Mouse (Mus musculus) spleen, adult 2 months (tissue): ENCODE measurements around the gene Iqub. TPM values are rescaled to one million over a fixed set of nuclear protein-coding genes. Genes with fewer than 3 reads are reported as not detected.

Experiments
- DNase-seq, 2 experiments: peaks; one replicate each; pipeline versions ENCODE4 v3.0.0 to v3.0.0-alpha.2; 2012 to 2021; ENCODE audit warnings: low spot score in 2 of 2, low read depth in 1 of 2
- H3K27ac ChIP-seq: fragments of 200-500 bp; 2 replicates; pipeline ENCODE4 v1.5.1; 2012; ENCODE audit warnings: low read length, inconsistent platforms; ENCODE audit not compliant: insufficient read depth
- H3K27me3 ChIP-seq: fragments of 200-500 bp; 2 replicates; pipeline ENCODE4 v1.6.1; 2012; ENCODE audit warnings: mild to moderate bottlenecking, moderate library complexity, low read length, inconsistent platforms; ENCODE audit not compliant: control insufficient read depth, insufficient read depth
- H3K36me3 ChIP-seq: fragments of 200-500 bp; 2 replicates; pipeline ENCODE4 v1.6.1; 2012; ENCODE audit warnings: mild to moderate bottlenecking, low read length, inconsistent platforms; ENCODE audit not compliant: control insufficient read depth, insufficient read depth
- H3K4me1 ChIP-seq: fragments of 200-500 bp; 2 replicates; pipeline ENCODE4 v1.6.1; 2011; ENCODE audit warnings: inconsistent platforms; ENCODE audit not compliant: control insufficient read depth, insufficient read depth, insufficient read length
- H3K4me3 ChIP-seq: fragments of 200-500 bp; 2 replicates; pipeline ENCODE4 v1.5.1; 2011; ENCODE audit warnings: mild to moderate bottlenecking, inconsistent platforms; ENCODE audit not compliant: insufficient read depth, insufficient read length; ENCODE audit errors: extremely low read depth
- CTCF ChIP-seq: fragments of 200-500 bp; IDR thresholded peaks from 2 replicates; pipeline ENCODE4 v1.5.1; 2011; ENCODE audit warnings: mild to moderate bottlenecking, inconsistent platforms; ENCODE audit not compliant: insufficient read depth, insufficient read length, insufficient replicate concordance; ENCODE audit errors: extremely low read depth
- POLR2A ChIP-seq: fragments of 200-500 bp; IDR thresholded peaks from 2 replicates; pipeline ENCODE4 v1.6.1; 2011; ENCODE audit warnings: low read depth, low read length, inconsistent platforms
- WGBS: fragments of 180-500 bp; shearing (Covaris S2); methylation state at CpG from one replicate; pipeline ENCODE4 v1.1.7; 2018; 5-methylcytosine and 5-hydroxymethylcytosine counted together
- polyA plus RNA-seq: library from polyadenylated mRNA; depleted of rRNA; stranded (reverse); fragments of >200 nt; gene quantifications from 2 replicates; pipeline ENCODE4 v1.2.3, GENCODE M21; 2012; rRNA removed

Gene Iqub
- polyA plus RNA-seq, result not detected in 2 replicates

DNA sequence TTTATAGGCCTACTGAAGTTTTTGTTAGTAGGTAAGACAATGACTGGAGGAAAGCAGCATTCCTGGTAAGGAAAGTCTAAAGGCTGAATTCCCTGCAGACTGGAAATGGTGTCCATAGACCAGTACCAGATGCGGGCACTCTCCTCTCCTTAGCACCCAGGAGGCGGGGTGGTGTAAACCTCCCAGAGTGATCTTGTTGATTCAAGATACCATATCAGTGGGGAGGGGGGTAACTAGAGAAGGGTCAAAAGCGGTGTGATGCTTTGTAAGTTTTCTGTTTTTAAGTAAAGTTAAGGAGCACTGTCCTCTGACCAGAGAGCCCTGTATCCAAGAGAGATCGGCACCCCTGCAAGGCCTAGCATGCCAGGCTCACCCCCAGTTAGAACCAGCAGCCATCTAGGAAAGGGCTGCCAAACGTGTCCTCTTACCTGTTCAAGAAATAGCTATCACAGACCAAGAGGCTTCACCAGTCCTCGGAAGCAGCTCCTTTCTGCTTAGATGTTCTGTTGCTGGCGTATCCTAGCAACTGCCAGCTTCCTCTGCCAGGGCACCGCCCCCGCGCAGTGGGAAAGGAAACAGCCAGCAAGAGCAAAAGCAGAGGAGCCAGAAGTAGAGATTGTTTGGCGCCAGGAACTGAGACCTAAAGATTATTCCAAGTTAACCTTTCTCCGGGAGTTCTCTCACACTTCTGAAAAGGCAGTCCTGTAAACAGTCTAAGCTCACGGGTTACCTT lies at the start of gene Iqub:
Iqub (minus strand) TSS at position 516 of the 733 bp plus-strand sequence.
- DNase-seq, result peak in 1 of 2 experiments; percentile 15
- WGBS, result 26% methylated on average over 13 of the region's 13 CpGs

DNA sequence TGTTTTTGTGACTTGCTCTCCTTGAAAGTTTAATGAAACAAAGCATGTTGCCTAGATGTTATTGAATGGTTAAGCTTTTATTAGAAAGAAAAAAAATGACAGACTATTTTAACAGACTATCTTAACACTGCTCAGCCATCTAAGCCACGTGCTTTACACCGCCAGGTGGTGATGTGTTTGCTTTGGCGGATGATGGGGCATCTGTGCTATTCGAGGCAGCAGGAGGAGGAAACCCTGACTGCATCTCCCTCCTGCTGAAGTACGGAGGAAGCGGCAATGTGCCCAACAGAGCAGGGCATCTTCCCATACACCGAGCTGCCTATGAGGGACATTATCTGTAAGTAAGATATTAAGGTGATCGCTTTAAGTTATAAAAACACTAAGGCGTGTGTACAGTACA lies 49.2 kb upstream of the Iqub start:
- WGBS, result 79% methylated on average over 9 of the region's 9 CpGs
- Histone ChIP-seq H3K36me3 (no peaks in the 10 kb centered on the region), H3K4me3 (no peak overlapping the region), H3K27me3 (no peaks in the 10 kb centered on the region), H3K4me1 (no peaks in the 10 kb centered on the region), H3K27ac (no peak overlapping the region)
- DNase-seq, result no peak
- no peak for TF ChIP-seq CTCF
- no peak for TF ChIP-seq POLR2A

More for the DNA sequence above, at the start of gene Iqub:
- Histone ChIP-seq H3K4me1 (peaks cover 4% of the 10 kb centered on the region; the same call in 1 of the 2 replicates), H3K4me3 (no peak within 1 kb of the TSS), H3K27ac (no peak within 1 kb of the TSS), H3K27me3 (no peaks in the 10 kb centered on the region), H3K36me3 (peaks cover 5% of the 10 kb centered on the region)
- TF ChIP-seq POLR2A, result no peak

DNA sequence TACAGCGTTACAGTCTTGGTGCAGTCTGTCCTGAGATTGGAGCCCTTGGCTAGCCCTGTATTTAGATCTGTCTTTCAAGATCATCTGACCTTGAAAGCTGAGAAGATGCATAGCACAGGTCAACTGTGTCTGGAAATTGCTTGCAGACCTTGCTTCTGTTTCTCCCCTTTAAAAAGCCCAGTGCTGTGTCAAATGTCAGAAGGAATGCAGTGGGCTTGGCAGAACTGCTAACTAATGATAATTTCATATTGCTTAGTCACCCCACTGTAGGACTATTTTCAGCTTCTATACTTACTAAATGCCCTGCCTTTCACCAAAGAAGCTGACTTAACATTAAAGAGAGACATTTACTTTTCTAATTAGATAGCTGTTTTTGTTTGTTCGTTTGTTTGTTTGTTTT lies 40.6 kb upstream of the Iqub start:
- Histone ChIP-seq H3K4me1 (no peaks in the 10 kb centered on the region), H3K4me3 (no peak overlapping the region), H3K36me3 (no peaks in the 10 kb centered on the region), H3K27me3 (no peaks in the 10 kb centered on the region), H3K27ac (no peak overlapping the region)
- WGBS, result 87% methylated on average over 2 of the region's 2 CpGs
- DNase-seq, result no peak
- TF ChIP-seq POLR2A (no peak), CTCF (no peak)

DNA sequence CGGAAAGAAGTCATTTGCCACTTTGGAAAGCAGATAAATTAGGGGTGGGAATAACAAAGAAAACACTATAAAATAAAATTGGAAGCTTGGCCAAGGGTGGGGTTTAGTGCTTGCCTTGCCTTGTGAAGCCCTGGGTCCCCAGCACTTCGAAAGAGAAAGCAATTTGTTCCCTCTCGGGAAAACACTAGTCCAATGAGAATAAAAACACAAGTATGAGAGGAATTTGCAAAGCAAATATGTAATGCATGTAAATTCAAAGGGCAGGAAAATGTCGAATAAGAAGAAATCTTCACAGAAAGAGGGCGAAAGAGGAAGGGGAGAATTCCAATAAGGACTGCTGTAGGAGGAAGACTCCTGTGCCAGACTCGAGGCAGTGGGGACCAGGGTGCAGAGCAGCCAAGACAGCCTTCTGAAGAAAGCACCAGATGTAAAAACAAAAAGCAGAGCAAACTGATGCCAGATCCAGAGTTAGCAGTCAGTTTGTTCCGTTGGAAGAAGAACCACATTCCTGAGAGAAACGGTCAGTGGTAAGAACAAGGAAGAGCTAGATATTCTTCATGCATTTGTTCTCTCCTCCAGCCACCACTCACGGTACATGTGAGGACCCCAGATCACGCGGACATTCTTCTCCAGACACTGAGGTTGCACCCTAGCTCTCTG lies 39.7 kb upstream of the Iqub start:
- 74% methylated on average over 11 of the region's 11 CpGs for WGBS
- H3K4me3 ChIP-seq, result no peak overlapping the region
- TF ChIP-seq POLR2A (no peak), CTCF (no peak)
- no peak overlapping the region; the same call in none of the 2 replicates for H3K27ac ChIP-seq
- DNase-seq, result no peak
- H3K36me3 ChIP-seq, result no peaks in the 10 kb centered on the region
- H3K27me3 ChIP-seq, result no peaks in the 10 kb centered on the region
- H3K4me1 ChIP-seq, result no peaks in the 10 kb centered on the region

DNA sequence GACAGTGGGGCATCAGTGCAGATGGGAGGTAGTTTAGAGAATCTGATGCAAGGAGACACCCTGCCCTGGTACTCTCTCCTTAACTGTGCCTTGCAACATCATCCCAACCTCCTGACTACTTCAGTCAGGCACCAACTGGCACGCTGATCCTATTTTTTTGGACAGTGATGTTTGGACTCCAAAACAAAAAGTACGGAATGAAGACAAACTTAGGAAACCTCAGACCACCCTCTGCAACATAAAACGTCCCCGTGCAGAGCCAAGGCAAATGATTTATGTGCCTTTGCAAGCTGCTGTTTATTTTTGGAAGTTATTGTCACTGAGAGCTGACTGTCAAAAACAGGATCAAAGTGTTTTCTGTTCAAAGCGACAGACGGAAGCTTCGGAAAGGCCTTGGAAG lies 37.2 kb upstream of the Iqub start:
- Histone ChIP-seq H3K4me1 (no peaks in the 10 kb centered on the region), H3K36me3 (no peaks in the 10 kb centered on the region), H3K4me3 (no peak overlapping the region), H3K27ac (no peak overlapping the region), H3K27me3 (no peaks in the 10 kb centered on the region)
- no peak for TF ChIP-seq POLR2A
- no peak for TF ChIP-seq CTCF
- DNase-seq, result no peak
- WGBS, result 59% methylated on average over 7 of the region's 7 CpGs

- 34% methylated on average over 2 of the region's 2 CpGs for WGBS
- H3K4me1 ChIP-seq, result no peaks in the 10 kb centered on the region
Observed at GRCm38 (mm10) chr6:24549801-24550200, 34.9 kb upstream of the Iqub start.

DNA sequence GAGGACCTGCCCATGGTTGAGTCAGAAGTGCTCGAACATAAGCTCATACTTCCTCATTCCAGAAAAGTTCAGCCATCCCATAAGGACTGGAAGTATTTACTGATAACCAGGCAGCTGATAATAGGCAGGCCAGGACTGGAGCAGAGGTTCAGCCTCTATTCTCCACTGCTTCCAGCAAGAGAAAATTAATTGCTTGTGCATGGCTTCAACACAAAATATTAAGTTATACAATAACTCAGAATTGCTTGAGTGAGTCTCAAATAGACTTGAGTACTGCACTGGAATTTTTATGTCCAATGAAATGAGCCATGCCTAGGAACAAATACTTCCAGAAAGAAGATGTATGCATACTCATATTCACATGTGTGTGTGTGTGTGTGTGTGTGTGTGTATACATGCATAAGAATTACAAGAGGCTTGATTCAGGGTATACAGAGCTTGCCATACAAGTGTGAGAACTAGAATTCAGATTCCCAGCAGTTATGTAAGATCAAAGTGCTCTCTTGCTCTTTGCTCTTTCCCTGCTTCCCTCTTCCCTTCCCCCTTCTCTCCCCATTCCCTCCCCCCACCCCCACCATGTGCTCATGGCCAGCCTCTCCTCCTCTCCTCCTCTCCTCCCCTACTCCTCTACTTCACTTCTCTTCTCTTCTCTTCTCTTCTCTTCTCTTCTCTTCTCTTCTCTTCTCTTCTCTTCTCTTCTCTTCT lies 32.0 kb upstream of the Iqub start:
- Histone ChIP-seq H3K36me3 (no peaks in the 10 kb centered on the region), H3K27me3 (no peaks in the 10 kb centered on the region), H3K4me1 (no peaks in the 10 kb centered on the region), H3K4me3 (no peak overlapping the region), H3K27ac (no peak overlapping the region)
- WGBS, result 38% methylated on average over 1 of the region's 1 CpGs
- no peak for DNase-seq
- TF ChIP-seq CTCF (no peak), POLR2A (no peak)

More at GRCm38 (mm10) chr6:24549801-24550200, 34.9 kb upstream of the Iqub start:
- no peak for DNase-seq
- Histone ChIP-seq H3K4me3 (no peak overlapping the region), H3K27me3 (no peaks in the 10 kb centered on the region), H3K36me3 (no peaks in the 10 kb centered on the region), H3K27ac (no peak overlapping the region)
- TF ChIP-seq POLR2A (no peak), CTCF (no peak)
